Mouse (Mus musculus): ENCODE results near the gene Frem1. TPM values are rescaled to one million over a fixed set of nuclear protein-coding genes. Genes with fewer than 3 reads are reported as not detected.

Gene Frem1
- polyA plus RNA-seq, 2 experiments, result 12.8 to 16.6 TPM

- H3K27ac ChIP-seq (replicated peaks; ENCODE audit: low read depth, low read length), result no peak overlapping the region
- TF ChIP-seq POLR2A (IDR thresholded peaks at IDR 0.05; ENCODE audit: borderline replicate concordance, extremely low read depth, insufficient read depth, insufficient read length), result no peak
- no peak overlapping the region for H3K9ac ChIP-seq (ENCODE audit: low read depth, low read length, severe bottlenecking)
- H3K4me1 ChIP-seq (ENCODE audit: control insufficient read depth, insufficient read depth, low read length), result peaks cover 9% of the 10 kb centered on the region
- DNase-seq (ENCODE audit: low spot score) (peak; percentile 35), ATAC-seq (ENCODE audit: low FRiP score, low read depth) (no peak)
- no peak overlapping the region for H3K4me2 ChIP-seq (replicated peaks; ENCODE audit: low read depth, low read length, severe bottlenecking)
- no peaks in the 10 kb centered on the region for H3K27me3 ChIP-seq (ENCODE audit: control insufficient read depth, insufficient read depth, low read length)
- 6% methylated on average over 13 of the region's 13 CpGs for WGBS
- no peak overlapping the region for H3K4me3 ChIP-seq (replicated peaks; ENCODE audit: low read length)
- H3K9me3 ChIP-seq (ENCODE audit: control insufficient read depth, low read length), result no peaks in the 10 kb centered on the region
- H3K36me3 ChIP-seq (ENCODE audit: control insufficient read depth, insufficient read depth, low read length), result no peaks in the 10 kb centered on the region
Measured at GRCm38 (mm10) chr4:83080364-83081174, 28.4 kb upstream of the Frem1 start.

- no peak for TF ChIP-seq POLR2A (IDR thresholded peaks at IDR 0.05; ENCODE audit: borderline replicate concordance, extremely low read depth, insufficient read depth, insufficient read length)
- Histone ChIP-seq H3K36me3 (ENCODE audit: control insufficient read depth, insufficient read depth, low read length) (no peaks in the 10 kb centered on the region), H3K4me3 (replicated peaks; ENCODE audit: low read length) (no peak overlapping the region), H3K9me3 (ENCODE audit: control insufficient read depth, low read length) (no peaks in the 10 kb centered on the region), H3K27me3 (ENCODE audit: control insufficient read depth, insufficient read depth, low read length) (no peaks in the 10 kb centered on the region), H3K9ac (ENCODE audit: low read depth, low read length, severe bottlenecking) (no peak overlapping the region), H3K27ac (replicated peaks; ENCODE audit: low read depth, low read length) (no peak overlapping the region), H3K4me1 (ENCODE audit: control insufficient read depth, insufficient read depth, low read length) (peaks cover 8% of the 10 kb centered on the region; the same call in 1 of the 2 replicates), H3K4me2 (replicated peaks; ENCODE audit: low read depth, low read length, severe bottlenecking) (no peak overlapping the region)
- WGBS, result 11% methylated on average over 6 of the region's 6 CpGs
- DNase-seq (ENCODE audit: low spot score) (peak; percentile 45), ATAC-seq (ENCODE audit: low FRiP score, low read depth) (no peak)
Measured at GRCm38 (mm10) chr4:83064191-83064590, 12.1 kb upstream of the Frem1 start.

- H3K4me3 ChIP-seq (replicated peaks; ENCODE audit: low read length), result no peak overlapping the region
- ATAC-seq (ENCODE audit: low FRiP score, low read depth), result no peak
- WGBS, result 89% methylated on average over 2 of the region's 2 CpGs
- H3K27ac ChIP-seq (replicated peaks; ENCODE audit: low read depth, low read length), result no peak overlapping the region
- no peaks in the 10 kb centered on the region for H3K27me3 ChIP-seq (ENCODE audit: control insufficient read depth, insufficient read depth, low read length)
- no peak for DNase-seq (ENCODE audit: low spot score)
- no peak overlapping the region for H3K9ac ChIP-seq (ENCODE audit: low read depth, low read length, severe bottlenecking)
- no peak for TF ChIP-seq POLR2A (IDR thresholded peaks at IDR 0.05; ENCODE audit: borderline replicate concordance, extremely low read depth, insufficient read depth, insufficient read length)
- no peaks in the 10 kb centered on the region for H3K36me3 ChIP-seq (ENCODE audit: control insufficient read depth, insufficient read depth, low read length)
- H3K4me1 ChIP-seq (ENCODE audit: control insufficient read depth, insufficient read depth, low read length), result peaks cover 8% of the 10 kb centered on the region; the same call in 1 of the 2 replicates
- H3K9me3 ChIP-seq (ENCODE audit: control insufficient read depth, low read length), result no peaks in the 10 kb centered on the region
- H3K4me2 ChIP-seq (replicated peaks; ENCODE audit: low read depth, low read length, severe bottlenecking), result no peak overlapping the region
Measured at GRCm38 (mm10) chr4:83061564-83061963, 9.4 kb upstream of the Frem1 start.

- no peaks in the 10 kb centered on the region for H3K9me3 ChIP-seq (ENCODE audit: control insufficient read depth, low read length)
- peaks cover 1% of the 10 kb centered on the region; the same call in 1 of the 2 replicates for H3K4me1 ChIP-seq (ENCODE audit: control insufficient read depth, insufficient read depth, low read length)
- no peak for DNase-seq (ENCODE audit: low spot score)
- no peak for ATAC-seq (ENCODE audit: low FRiP score, low read depth)
- no peak overlapping the region for H3K27ac ChIP-seq (replicated peaks; ENCODE audit: low read depth, low read length)
- H3K4me2 ChIP-seq (replicated peaks; ENCODE audit: low read depth, low read length, severe bottlenecking), result no peak overlapping the region
- 82% methylated on average over 2 of the region's 2 CpGs for WGBS
- no peak overlapping the region for H3K4me3 ChIP-seq (replicated peaks; ENCODE audit: low read length)
- no peaks in the 10 kb centered on the region for H3K27me3 ChIP-seq (ENCODE audit: control insufficient read depth, insufficient read depth, low read length)
- H3K36me3 ChIP-seq (ENCODE audit: control insufficient read depth, insufficient read depth, low read length), result no peaks in the 10 kb centered on the region
- TF ChIP-seq POLR2A (IDR thresholded peaks at IDR 0.05; ENCODE audit: borderline replicate concordance, extremely low read depth, insufficient read depth, insufficient read length), result no peak
- H3K9ac ChIP-seq (ENCODE audit: low read depth, low read length, severe bottlenecking), result no peak overlapping the region
Measured at GRCm38 (mm10) chr4:83058617-83059016, 6.5 kb upstream of the Frem1 start.

- Histone ChIP-seq H3K4me2 (replicated peaks; ENCODE audit: low read depth, low read length, severe bottlenecking) (no peak overlapping the region), H3K9me3 (ENCODE audit: control insufficient read depth, low read length) (no peaks in the 10 kb centered on the region), H3K27me3 (ENCODE audit: control insufficient read depth, insufficient read depth, low read length) (no peaks in the 10 kb centered on the region), H3K9ac (ENCODE audit: low read depth, low read length, severe bottlenecking) (no peak overlapping the region), H3K4me1 (ENCODE audit: control insufficient read depth, insufficient read depth, low read length) (no peaks in the 10 kb centered on the region), H3K27ac (replicated peaks; ENCODE audit: low read depth, low read length) (no peak overlapping the region), H3K36me3 (ENCODE audit: control insufficient read depth, insufficient read depth, low read length) (no peaks in the 10 kb centered on the region), H3K4me3 (replicated peaks; ENCODE audit: low read length) (no peak overlapping the region)
- WGBS, result 50% methylated on average over 2 of the region's 2 CpGs
- DNase-seq (ENCODE audit: low spot score) (no peak), ATAC-seq (ENCODE audit: low FRiP score, low read depth) (no peak)
- TF ChIP-seq POLR2A (IDR thresholded peaks at IDR 0.05; ENCODE audit: borderline replicate concordance, extremely low read depth, insufficient read depth, insufficient read length), result no peak
Measured at GRCm38 (mm10) chr4:83058182-83058581, 6.0 kb upstream of the Frem1 start.

Measured in limb, embryonic 14.5 days (tissue).